Mouse (Mus musculus) spleen, adult 2 months (tissue): ENCODE results near the gene Mpv17l2.

ENCODE experiments used
- CTCF ChIP-seq: fragments of 200-500 bp; IDR thresholded peaks from 2 replicates; pipeline ENCODE4 v1.5.1; 2011; ENCODE audit warnings: mild to moderate bottlenecking, inconsistent platforms; ENCODE audit not compliant: insufficient read depth, insufficient read length, insufficient replicate concordance; ENCODE audit errors: extremely low read depth
- POLR2A ChIP-seq: fragments of 200-500 bp; IDR thresholded peaks from 2 replicates; pipeline ENCODE4 v1.6.1; 2011; ENCODE audit warnings: low read depth, low read length, inconsistent platforms

DNA sequence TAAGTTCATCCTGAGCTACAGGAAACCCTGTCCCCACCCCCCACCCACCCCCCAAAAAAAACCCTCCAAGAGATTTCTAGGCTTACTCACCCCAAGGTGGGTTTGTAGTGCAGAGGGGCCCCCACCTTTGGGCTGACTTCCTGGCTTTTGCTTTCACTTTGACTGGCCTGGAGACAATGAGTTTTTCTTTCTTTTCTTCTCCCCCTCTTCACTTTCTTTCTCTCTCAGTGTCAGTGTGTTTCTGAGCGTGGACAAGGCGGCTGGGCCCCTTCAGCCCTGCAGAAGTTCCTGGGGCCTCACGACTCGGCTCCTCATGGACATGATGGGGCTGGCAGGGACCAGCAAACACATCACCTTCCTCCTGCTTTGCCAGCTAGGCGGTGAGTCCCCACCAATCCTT lies 47.5 kb upstream of the Mpv17l2 start, which contains the start of gene Il12rb1:
- TF ChIP-seq POLR2A (no peak), CTCF (no peak)
